Mouse (Mus musculus): ENCODE results near the gene Rgma.

- no peak for TF ChIP-seq CTCF (IDR thresholded peaks at IDR 0.05)
- no peak for TF ChIP-seq EP300 (IDR thresholded peaks at IDR 0.05; ENCODE audit: insufficient read depth, low read depth, low read length)
Observed at GRCm38 (mm10) chr7:73391002-73391517, 15.8 kb downstream of the Rgma start.
